Mouse (Mus musculus) gastrocnemius, postnatal 25 days (tissue): ENCODE data around the gene Slc16a7. TPM values are rescaled to one million over a fixed set of nuclear protein-coding genes. Genes with fewer than 3 reads are reported as not detected.

ENCODE experiments used
- DNase-seq: peaks from one replicate; pipeline ENCODE4 v3.0.0; 2022
- long read RNA-seq, 2 experiments: library from polyadenylated mRNA; stranded (forward); transcript quantifications; one replicate each; pipeline ENCODE4 v2.0.0; 2021
- total RNA-seq, 2 experiments: library from RNA; stranded (reverse); gene quantifications; 1 replicate in 1 of 2; 2 replicates in 1 of 2; pipeline ENCODE4 v1.2.3; 2021

Slc16a7 gene
- 1 to 10 TPM; 2.5 TPM for total RNA-seq
- long read RNA-seq, experiment 1, partial matches to known transcripts, result 0 of 1 reads
- long read RNA-seq, experiment 1, other reads (novel, unspliced or antisense), result 1 of 1 reads
- long read RNA-seq, experiment 2, partial matches to known transcripts, result 0 of 1 reads
- long read RNA-seq, experiment 2, other reads (novel, unspliced or antisense), result 1 of 1 reads

GRCm38 (mm10) chr10:125388876-125389786, at the start of gene Slc16a7:
Gene Slc16a7, minus strand, starts transcription at chr10:125389465.
- peak; percentile 38 for DNase-seq

GRCm38 (mm10) chr10:125418795-125419194, 29.5 kb upstream of the Slc16a7 start:
- no peak for DNase-seq

- no peak for DNase-seq
Observed at GRCm38 (mm10) chr10:125399796-125400195, 10.5 kb upstream of the Slc16a7 start.

- DNase-seq, result no peak
Observed at GRCm38 (mm10) chr10:125390011-125390410, 746 bp upstream of the Slc16a7 start.

GRCm38 (mm10) chr10:125388481-125388875, 787 bp downstream of the Slc16a7 start:
- DNase-seq, result no peak

- no peak for DNase-seq
Observed at GRCm38 (mm10) chr10:125387782-125388415, 1.4 kb downstream of the Slc16a7 start.

GRCm38 (mm10) chr10:125375526-125375925, 13.7 kb downstream of the Slc16a7 start:
- no peak for DNase-seq

- DNase-seq, result no peak
Observed at GRCm38 (mm10) chr10:125372666-125373065, 16.6 kb downstream of the Slc16a7 start.

GRCm38 (mm10) chr10:125371451-125371850, 17.8 kb downstream of the Slc16a7 start:
- no peak for DNase-seq

- DNase-seq, result no peak
Observed at GRCm38 (mm10) chr10:125370037-125370610, 19.1 kb downstream of the Slc16a7 start.

- DNase-seq, result no peak
Observed at GRCm38 (mm10) chr10:125358479-125358878, 30.8 kb downstream of the Slc16a7 start.

- DNase-seq, result no peak
Observed at GRCm38 (mm10) chr10:125352805-125353204, 36.5 kb downstream of the Slc16a7 start.

- DNase-seq, result no peak
Observed at GRCm38 (mm10) chr10:125348171-125348570, 41.1 kb downstream of the Slc16a7 start.

GRCm38 (mm10) chr10:125347149-125347548, 42.1 kb downstream of the Slc16a7 start:
- DNase-seq, result no peak

- DNase-seq, result no peak
Observed at GRCm38 (mm10) chr10:125346364-125346763, 42.9 kb downstream of the Slc16a7 start.

- no peak for DNase-seq
Observed at GRCm38 (mm10) chr10:125345583-125345982, 43.7 kb downstream of the Slc16a7 start.

GRCm38 (mm10) chr10:125342204-125342603, 47.1 kb downstream of the Slc16a7 start:
- DNase-seq, result no peak

- no peak for DNase-seq
Observed at GRCm38 (mm10) chr10:125333799-125334198, 55.5 kb downstream of the Slc16a7 start.

GRCm38 (mm10) chr10:125331334-125331733, 57.9 kb downstream of the Slc16a7 start:
- no peak for DNase-seq

- DNase-seq, result no peak
Observed at GRCm38 (mm10) chr10:125328331-125329063, 60.8 kb downstream of the Slc16a7 start.

- DNase-seq, result no peak
Observed at GRCm38 (mm10) chr10:125324871-125325565, 64.2 kb downstream of the Slc16a7 start.
